Mouse (Mus musculus): ENCODE measurements around the gene Os9.
"Not testable (repeated sequence)": the region's sequence is repeated elsewhere in the genome, so short reads cannot be mapped to it uniquely, and the experiment has no call there.

Gene Os9

GRCm38 (mm10) chr10:127121066-127121477 lies at the start of gene Os9:
Os9 (minus strand) TSS chr10:127121131.
- DNase-seq (ENCODE audit: low spot score) = peak; percentile 98

DNA sequence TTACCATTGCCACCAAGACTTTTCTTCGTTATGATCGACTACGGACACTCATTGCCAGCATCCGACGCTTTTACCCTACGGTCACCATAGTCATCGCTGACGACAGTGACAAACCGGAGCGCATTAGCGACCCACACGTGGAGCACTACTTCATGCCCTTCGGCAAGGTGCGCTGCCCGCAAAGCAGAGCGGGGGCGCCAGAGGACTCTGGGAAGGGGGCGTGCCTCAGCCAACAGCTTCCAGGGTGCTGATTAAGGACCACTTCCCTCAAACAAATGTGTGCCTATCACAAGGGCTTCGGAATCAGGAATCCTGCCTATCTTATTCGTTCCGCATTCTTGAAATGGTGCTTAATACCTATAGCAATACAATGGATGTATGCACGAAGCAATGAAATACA lies 49.1 kb upstream of the Os9 start:
- no peak for DNase-seq (ENCODE audit: low spot score)

DNA sequence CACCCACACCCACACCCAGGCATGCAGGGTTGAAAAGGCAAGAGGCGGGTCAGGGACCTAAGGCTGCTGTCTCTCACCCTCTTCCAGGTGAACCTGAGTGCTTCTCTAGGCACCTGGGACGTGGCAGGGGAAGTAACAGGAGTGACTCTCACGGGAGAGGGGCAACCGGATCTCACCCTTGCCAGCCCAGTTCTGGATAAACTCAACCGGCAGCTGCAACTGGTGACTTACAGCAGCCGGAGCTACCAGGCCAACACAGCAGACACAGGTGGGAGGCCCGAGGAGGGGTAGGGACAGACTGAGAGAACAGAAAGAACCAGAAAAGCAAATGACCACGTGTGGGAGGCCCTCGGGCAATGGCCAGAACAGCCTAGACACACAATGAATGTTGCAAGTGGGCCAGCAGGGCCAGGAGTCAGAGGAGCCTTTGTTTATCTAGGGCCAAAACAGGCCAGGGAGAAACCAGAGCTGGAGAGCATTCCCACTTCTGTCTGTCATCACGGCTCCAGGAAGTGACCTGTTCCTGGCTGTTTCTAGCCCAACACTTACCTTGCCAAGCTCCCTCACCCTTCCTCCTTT lies 46.8 kb upstream of the Os9 start:
- no peak for DNase-seq (ENCODE audit: low spot score)

GRCm38 (mm10) chr10:127166771-127167613 lies 46.1 kb upstream of the Os9 start:
- DNase-seq (ENCODE audit: low spot score) = no peak

GRCm38 (mm10) chr10:127166404-127166715 lies 45.4 kb upstream of the Os9 start:
- DNase-seq (ENCODE audit: low spot score) = no peak

DNA sequence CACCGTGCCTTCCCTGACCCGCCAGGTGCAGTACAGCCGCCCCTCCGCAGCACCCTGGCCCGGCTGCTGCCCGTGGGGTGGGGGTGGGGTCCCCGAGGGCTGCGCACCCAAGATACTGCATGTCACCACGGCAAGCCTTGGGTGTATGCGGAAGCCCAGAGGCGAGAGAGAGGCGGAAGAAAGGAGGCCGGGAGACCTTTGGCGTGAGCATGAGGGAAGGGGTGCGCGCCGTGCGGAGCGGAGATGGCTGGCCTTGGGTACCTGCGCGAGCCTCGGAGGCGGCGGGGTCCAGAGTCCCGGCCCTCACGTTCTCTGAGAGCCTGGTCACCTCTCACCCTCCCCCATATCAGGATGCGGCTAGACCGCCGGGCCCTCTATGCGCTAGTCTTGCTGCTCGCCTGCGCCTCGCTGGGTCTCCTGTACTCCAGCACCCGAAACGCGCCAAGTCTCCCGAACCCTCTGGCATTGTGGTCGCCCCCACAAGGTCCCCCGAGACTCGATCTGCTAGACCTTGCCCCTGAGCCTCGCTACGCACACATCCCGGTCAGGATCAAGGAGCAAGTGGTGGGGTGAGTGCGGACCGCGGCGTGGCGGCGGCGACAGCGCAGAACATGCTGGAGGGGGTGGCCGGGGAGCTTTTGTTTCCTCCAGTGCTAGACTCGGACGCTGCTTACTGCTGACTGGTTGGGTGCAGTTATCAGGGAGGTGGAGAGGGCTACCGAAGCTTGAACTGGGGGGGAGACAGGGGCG lies 44.9 kb upstream of the Os9 start:
- DNase-seq (ENCODE audit: low spot score) = no peak

DNA sequence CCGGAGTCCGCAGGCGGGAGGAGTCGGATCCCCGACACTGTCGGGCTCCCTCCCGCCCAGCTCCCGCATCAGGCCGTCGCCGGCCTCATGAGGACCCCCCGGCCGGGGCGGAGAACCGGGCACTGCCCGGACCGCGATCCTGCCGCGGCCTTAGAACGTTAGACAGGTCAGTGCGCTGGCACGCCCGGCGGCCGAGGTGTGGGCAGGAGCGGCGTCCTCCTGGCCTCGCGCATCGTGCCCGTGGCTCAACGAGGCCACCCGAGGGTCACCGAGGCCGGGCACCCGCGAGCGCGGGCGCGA lies 44.4 kb upstream of the Os9 start:
- DNase-seq (ENCODE audit: low spot score) = no peak

GRCm38 (mm10) chr10:127164631-127165353 lies 43.9 kb upstream of the Os9 start, which contains the start of gene B4galnt1:
B4galnt1 (plus strand) TSS chr10:127165225.
- no peak for DNase-seq (ENCODE audit: low spot score)

GRCm38 (mm10) chr10:127164190-127164589 lies 43.3 kb upstream of the Os9 start:
- no peak for DNase-seq (ENCODE audit: low spot score)

GRCm38 (mm10) chr10:127162771-127163261 lies 41.9 kb upstream of the Os9 start:
- not testable (repeated sequence) for DNase-seq (ENCODE audit: low spot score)

- DNase-seq (ENCODE audit: low spot score) = no peak
Measured at GRCm38 (mm10) chr10:127160728-127161127, 39.8 kb upstream of the Os9 start.

GRCm38 (mm10) chr10:127160081-127160480 lies 39.1 kb upstream of the Os9 start:
- DNase-seq (ENCODE audit: low spot score) = no peak

- DNase-seq (ENCODE audit: low spot score) = no peak
Measured at GRCm38 (mm10) chr10:127158471-127158870, 37.5 kb upstream of the Os9 start.

DNA sequence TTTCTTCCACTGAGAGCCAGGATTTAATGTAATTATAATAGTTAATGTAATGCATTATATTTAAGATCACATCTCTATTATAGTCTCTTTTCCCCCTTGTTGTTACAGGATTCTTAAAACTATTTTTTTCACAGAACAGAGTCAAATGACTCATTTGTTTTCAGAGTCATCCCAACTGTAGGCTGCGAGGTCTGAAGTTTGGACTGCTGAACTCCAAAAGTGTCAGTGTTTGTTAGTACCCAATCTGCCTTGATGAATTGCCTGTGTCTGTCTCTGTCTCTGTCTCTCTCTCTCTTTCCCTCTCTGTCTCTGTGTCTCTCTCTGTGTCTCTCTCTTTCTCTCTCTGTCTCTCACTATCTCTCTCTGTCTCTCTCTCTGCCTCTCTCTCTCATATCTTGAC lies 35.6 kb upstream of the Os9 start:
- DNase-seq (ENCODE audit: low spot score) = no peak

GRCm38 (mm10) chr10:127156089-127156488 lies 35.2 kb upstream of the Os9 start:
- DNase-seq (ENCODE audit: low spot score) = no peak

DNA sequence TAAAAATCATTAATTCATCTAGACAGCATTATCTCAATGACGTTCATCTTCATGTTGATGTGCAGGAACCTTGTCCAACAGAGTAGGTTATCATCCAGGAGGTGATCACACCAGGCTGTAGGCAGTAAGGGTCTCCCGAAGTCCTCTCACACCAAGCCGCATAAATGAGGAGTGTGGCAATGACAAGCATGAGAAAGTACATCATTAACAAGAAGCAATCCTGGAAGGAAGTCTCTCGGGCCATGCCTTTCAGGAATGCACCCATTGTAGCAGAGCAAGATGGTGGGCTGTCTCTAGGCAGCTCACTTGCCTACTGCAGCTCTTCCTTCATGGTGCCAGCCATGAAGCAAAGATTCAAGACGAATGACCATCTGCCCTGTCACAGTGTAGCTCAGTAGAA lies 33.7 kb upstream of the Os9 start:
- DNase-seq (ENCODE audit: low spot score) = no peak

GRCm38 (mm10) chr10:127154241-127154640 lies 33.3 kb upstream of the Os9 start:
- DNase-seq (ENCODE audit: low spot score) = no peak

- no peak for DNase-seq (ENCODE audit: low spot score)
Measured at GRCm38 (mm10) chr10:127153323-127153722, 32.4 kb upstream of the Os9 start.

- DNase-seq (ENCODE audit: low spot score) = not testable (repeated sequence)
Measured at GRCm38 (mm10) chr10:127152556-127152955, 31.6 kb upstream of the Os9 start.

- DNase-seq (ENCODE audit: low spot score) = not testable (repeated sequence)
Measured at GRCm38 (mm10) chr10:127151233-127151632, 30.3 kb upstream of the Os9 start.

DNA sequence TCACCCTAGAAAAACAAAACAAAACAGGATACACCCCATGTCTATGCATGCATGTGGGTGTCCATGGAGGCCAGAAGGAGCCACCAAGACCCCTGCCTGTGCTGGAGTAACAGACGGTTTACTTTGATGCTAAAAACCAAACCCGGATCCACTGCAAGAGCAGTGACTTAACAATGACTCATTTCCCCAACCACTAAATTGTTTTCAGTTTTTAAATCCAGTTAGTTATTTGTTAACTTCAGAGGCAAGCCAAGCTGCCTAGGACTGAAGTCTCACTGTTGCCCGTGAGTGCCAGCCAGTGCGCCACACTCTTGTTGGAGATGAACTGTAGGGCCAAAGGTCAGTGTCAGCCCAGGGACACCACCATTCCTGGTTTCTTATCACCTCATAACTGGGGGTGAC lies 29.5 kb upstream of the Os9 start:
- DNase-seq (ENCODE audit: low spot score) = no peak

DNA sequence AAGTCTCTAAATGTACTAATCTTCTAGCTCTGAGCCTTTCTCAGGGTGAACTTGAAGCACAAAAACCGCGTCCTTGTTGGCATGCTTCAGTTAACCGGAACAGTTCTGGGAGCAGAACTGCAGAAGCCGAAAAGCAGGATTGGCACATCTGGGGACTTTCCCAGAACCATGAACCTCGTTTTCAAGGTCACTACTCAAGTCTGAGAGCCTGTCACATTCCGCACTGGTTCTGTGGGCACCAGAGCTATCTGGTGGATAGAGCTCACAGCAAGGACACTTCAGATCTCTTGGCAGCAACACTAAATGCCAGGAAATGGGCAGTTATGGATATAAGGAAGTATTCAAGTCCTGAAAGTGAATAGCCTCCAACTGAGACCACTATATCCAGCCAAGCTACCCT lies 26.2 kb upstream of the Os9 start:
- no peak for DNase-seq (ENCODE audit: low spot score)

Data from layer of hippocampus, adult 9-10 months (tissue).